30 mouse cellular contexts compared by ENCODE assay signal in the genomic region with DNA sequence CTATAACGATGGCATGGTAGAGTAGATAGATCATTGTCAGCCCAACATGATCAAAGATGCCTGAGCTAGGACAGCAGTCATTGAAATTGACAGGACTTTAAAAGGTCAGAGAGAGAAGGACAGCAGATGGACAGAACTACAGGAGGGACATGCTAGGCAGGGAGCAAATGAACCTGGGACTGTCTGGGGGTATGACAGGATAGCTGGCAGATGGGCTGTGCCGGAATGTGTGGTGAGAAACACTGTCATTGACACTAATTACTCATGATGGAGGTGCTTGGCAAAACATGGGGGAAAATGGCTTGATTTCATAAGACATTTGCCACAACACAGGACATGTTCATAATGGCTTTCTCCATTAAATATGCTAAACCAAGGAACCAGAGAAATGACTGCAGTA.
DNase-seq lines count a peak whose midpoint lies in the region; ATAC-seq and TF ChIP-seq lines count a peak whose summit lies in the region.
"Had no signal": no experiment of that assay in that cellular context is flagged by ENCODE, and none has a peak within 500 bp of the region (broad histone marks: within the 10 kb centered on the region; RNA-seq: fewer than 3 reads in every experiment).

No protein-coding gene starts in this region.

- H3K9me3 ChIP-seq in hindbrain, embryonic 16.5 days (ENCODE audit: control insufficient read depth, low read length) = no peaks in the 10 kb centered on the region
- H3K9me3 ChIP-seq in hindbrain, embryonic 12.5 days (replicated peaks) = no peaks in the 10 kb centered on the region
- H3K9me3 ChIP-seq: embryonic facial prominence, embryonic 10.5 days; embryonic facial prominence, embryonic 15.5 days; forebrain, embryonic 12.5 days; heart, embryonic 10.5 days; heart, embryonic 15.5 days; hindbrain, embryonic 15.5 days; intestine, embryonic 15.5 days; liver, embryonic 15.5 days; lung, embryonic 15.5 days; neural tube, embryonic 15.5 days had no signal

- H3K36me3 ChIP-seq in hindbrain, embryonic 16.5 days (ENCODE audit: control insufficient read depth, insufficient read depth, low read length) = no peaks in the 10 kb centered on the region
- no peaks in the 10 kb centered on the region for H3K36me3 ChIP-seq in hindbrain, embryonic 12.5 days
- H3K36me3 ChIP-seq: embryonic facial prominence, embryonic 10.5 days; embryonic facial prominence, embryonic 15.5 days; forebrain, embryonic 12.5 days; heart, embryonic 10.5 days; heart, embryonic 15.5 days; hindbrain, embryonic 15.5 days; intestine, embryonic 15.5 days; liver, embryonic 15.5 days; lung, embryonic 15.5 days; neural tube, embryonic 15.5 days had no signal

- DNase-seq in brain, adult 2 months (ENCODE audit: low read depth, low spot score) = peak; percentile 92
- DNase-seq in cerebellum, adult 18-20 months = peak; percentile 54 to 65
- peak; percentile 70 to 80 for DNase-seq in cerebellum, postnatal 10 days
- no peak for DNase-seq in layer of hippocampus, adult 2 months (ENCODE audit: low spot score in 2 of 2)
- DNase-seq in thymus, postnatal 36 days = no peak
- DNase-seq in right cerebral cortex, postnatal 4 days = no peak
- DNase-seq: adrenal gland, postnatal 14 days; forebrain, postnatal 0 days; gastrocnemius, postnatal 10 days; kidney, adult 2 months; kidney, postnatal 36 days; layer of hippocampus, postnatal 36 days; liver; lung, postnatal 36 days; midbrain, embryonic 14.5 days; retina, postnatal 1 day; right cerebral cortex, postnatal 14 days; thymus, postnatal 14 days had no signal

- 81% methylated on average over 2 of the region's 2 CpGs for WGBS in hindbrain, embryonic 16.5 days
- 88% methylated on average over 2 of the region's 2 CpGs for whole genome bisulfite sequencing in hindbrain, embryonic 12.5 days

- no peak overlapping the region for H3K4me2 ChIP-seq in hindbrain, embryonic 16.5 days (ENCODE audit: low read length)
- no peak overlapping the region for H3K4me2 ChIP-seq in hindbrain, embryonic 12.5 days (replicated peaks)
- H3K4me2 ChIP-seq: embryonic facial prominence, embryonic 15.5 days; forebrain, embryonic 12.5 days; heart, embryonic 15.5 days; hindbrain, embryonic 15.5 days; intestine, embryonic 15.5 days; liver, embryonic 15.5 days; lung, embryonic 15.5 days; neural tube, embryonic 15.5 days had no signal

- TF ChIP-seq CTCF in layer of hippocampus, adult 2 months (conservative IDR thresholded peaks at IDR 0.05) = no peak

- no peaks in the 10 kb centered on the region for H3K4me1 ChIP-seq in hindbrain, embryonic 16.5 days (ENCODE audit: control insufficient read depth, insufficient read depth, low read depth, low read length)
- no peaks in the 10 kb centered on the region for H3K4me1 ChIP-seq in hindbrain, embryonic 12.5 days
- H3K4me1 ChIP-seq: embryonic facial prominence, embryonic 10.5 days; embryonic facial prominence, embryonic 15.5 days; forebrain, embryonic 12.5 days; heart, embryonic 10.5 days; heart, embryonic 15.5 days; hindbrain, embryonic 15.5 days; intestine, embryonic 15.5 days; liver, embryonic 15.5 days; lung, embryonic 15.5 days; neural tube, embryonic 15.5 days had no signal

- no peak overlapping the region for H3K4me3 ChIP-seq in hindbrain, embryonic 16.5 days (ENCODE audit: low read length)
- H3K4me3 ChIP-seq in hindbrain, embryonic 12.5 days = no peak overlapping the region
- no peak overlapping the region for H3K4me3 ChIP-seq in layer of hippocampus, adult 2 months
- H3K4me3 ChIP-seq: embryonic facial prominence, embryonic 10.5 days; embryonic facial prominence, embryonic 15.5 days; forebrain, embryonic 12.5 days; heart, embryonic 10.5 days; heart, embryonic 15.5 days; hindbrain, embryonic 15.5 days; intestine, embryonic 15.5 days; liver, embryonic 15.5 days; lung, embryonic 15.5 days; neural tube, embryonic 15.5 days had no signal

- no peak overlapping the region for H3K9ac ChIP-seq in hindbrain, embryonic 16.5 days (ENCODE audit: low read depth, low read length)
- no peak overlapping the region for H3K9ac ChIP-seq in hindbrain, embryonic 12.5 days
- H3K9ac ChIP-seq: embryonic facial prominence, embryonic 15.5 days; forebrain, embryonic 12.5 days; forebrain, postnatal 0 days; heart, embryonic 15.5 days; hindbrain, embryonic 15.5 days; intestine, embryonic 15.5 days; liver, embryonic 15.5 days; lung, embryonic 15.5 days; neural tube, embryonic 15.5 days had no signal

- H3K27me3 ChIP-seq in hindbrain, embryonic 16.5 days (replicated peaks; ENCODE audit: control insufficient read depth, insufficient read depth, low read length) = no peaks in the 10 kb centered on the region
- H3K27me3 ChIP-seq in hindbrain, embryonic 12.5 days = no peaks in the 10 kb centered on the region
- H3K27me3 ChIP-seq: embryonic facial prominence, embryonic 15.5 days; forebrain, embryonic 12.5 days; heart, embryonic 15.5 days; hindbrain, embryonic 15.5 days; intestine, embryonic 15.5 days; liver, embryonic 15.5 days; lung, embryonic 15.5 days; neural tube, embryonic 15.5 days had no signal

- ATAC-seq in hindbrain, embryonic 16.5 days = 0 out of 2 replicates have a peak, but pooled peaks have one; percentile 37
- no peak for ATAC-seq in hindbrain, embryonic 12.5 days (ENCODE audit: low FRiP score)
- ATAC-seq: forebrain, postnatal 0 days; intestine, embryonic 15.5 days had no signal

- H3K27ac ChIP-seq in hindbrain, embryonic 16.5 days (ENCODE audit: low read depth, low read length) = no peak overlapping the region
- no peak overlapping the region for H3K27ac ChIP-seq in hindbrain, embryonic 12.5 days
- H3K27ac ChIP-seq in layer of hippocampus, adult 2 months = no peak overlapping the region
- H3K27ac ChIP-seq: embryonic facial prominence, embryonic 10.5 days; embryonic facial prominence, embryonic 15.5 days; forebrain, embryonic 12.5 days; heart, embryonic 10.5 days; heart, embryonic 15.5 days; hindbrain, embryonic 15.5 days; intestine, embryonic 15.5 days; liver, embryonic 15.5 days; lung, embryonic 15.5 days; neural tube, embryonic 15.5 days had no signal

Comparison
In these comparisons a context has a peak if more than half of its experiments do, and no peak if none do; other contexts are left out.
1. DNase-seq: peak in brain, adult 2 months (single experiment), cerebellum, adult 18-20 months (2 of 2) and cerebellum, postnatal 10 days (2 of 2); none in layer of hippocampus, adult 2 months (0 of 2), thymus, postnatal 36 days (0 of 2) and right cerebral cortex, postnatal 4 days (single experiment).